Mouse (Mus musculus) small intestine, adult 2 months (tissue): Measurements from ENCODE around the gene Map2k5.

ENCODE experiments used
- CTCF ChIP-seq: fragments of 200-500 bp; IDR thresholded peaks from 2 replicates; pipeline ENCODE4 v1.5.1; 2012; ENCODE audit warnings: low read depth, mild to moderate bottlenecking, control low read depth, inconsistent platforms, low read length, moderate library complexity, mixed read lengths; ENCODE audit not compliant: insufficient replicate concordance, insufficient read length; ENCODE audit errors: extremely low read depth
- POLR2A ChIP-seq: fragments of 200-500 bp; IDR thresholded peaks from 2 replicates; pipeline ENCODE4 v1.6.1; 2012; ENCODE audit warnings: low read depth, mild to moderate bottlenecking, control low read depth, inconsistent platforms, low read length, moderate library complexity

DNA sequence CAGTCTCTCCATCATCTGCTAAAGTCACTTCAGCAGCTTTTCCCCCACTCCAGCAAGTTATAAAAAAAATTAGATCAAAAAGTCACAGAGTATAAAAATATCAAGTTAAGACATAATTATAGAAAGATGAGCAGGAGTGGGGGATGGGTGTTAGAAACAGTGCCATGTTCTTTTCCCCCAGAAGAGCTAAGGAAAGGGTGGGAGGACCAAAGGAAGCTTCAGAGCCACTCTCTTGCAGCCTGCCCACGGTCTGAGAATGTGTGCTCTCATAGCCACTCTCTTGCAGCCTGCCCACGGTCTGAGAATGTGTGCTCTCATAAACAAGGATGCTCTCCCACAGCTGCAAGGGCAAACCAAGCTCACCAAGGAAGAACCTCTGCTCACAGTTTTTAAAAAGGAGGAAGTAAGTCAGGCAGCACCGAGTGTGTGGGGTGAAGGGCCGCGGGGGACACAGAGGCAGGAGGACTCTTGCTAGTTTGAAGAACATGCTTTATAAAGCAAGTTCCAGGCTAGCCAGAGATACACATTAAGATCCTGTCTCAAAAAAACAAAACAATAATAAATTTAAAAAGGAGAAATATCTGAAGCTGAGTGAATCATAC, 131.0 kb downstream of the Map2k5 start:
- no peak for TF ChIP-seq POLR2A
- TF ChIP-seq CTCF: no peak
